ENCODE assay signal across 8 mouse cellular contexts in genomic region chr10:80960551-80961508, GRCm38 (mm10). TPM values are rescaled to one million over a fixed set of nuclear protein-coding genes. Genes with fewer than 3 reads are reported as not detected.
DNase-seq lines count a peak whose midpoint lies in the region; ATAC-seq and TF ChIP-seq lines count a peak whose summit lies in the region.

No protein-coding gene starts in this region.

- H3K27ac ChIP-seq in thymus, adult 2 months (ENCODE audit: control insufficient read depth, insufficient read depth, low read length) = no peak overlapping the region
- peak overlapping the region; percentile 67 for H3K27ac ChIP-seq in embryonic facial prominence, embryonic 11.5 days (replicated peaks; ENCODE audit: low read depth, low read length)
- peak overlapping the region; percentile 5 for H3K27ac ChIP-seq in liver, adult 2 months (replicated peaks; ENCODE audit: insufficient read depth, low read depth, low read length)

- no peak overlapping the region for H3K4me3 ChIP-seq in thymus, adult 2 months (ENCODE audit: control insufficient read depth, insufficient read depth, low read length)
- no peak overlapping the region for H3K4me3 ChIP-seq in embryonic facial prominence, embryonic 11.5 days (ENCODE audit: low read depth, low read length)
- no peak overlapping the region for H3K4me3 ChIP-seq in liver, adult 2 months (ENCODE audit: insufficient read depth, low read depth, low read length)

- H3K79me2 ChIP-seq in liver, adult 2 months (ENCODE audit: control insufficient read depth, insufficient read depth, low read length) = no peaks in the 10 kb centered on the region

- WGBS in thymus, adult 2 months = 45% methylated on average over 16 of the region's 16 CpGs
- 11% methylated on average over 16 of the region's 16 CpGs for WGBS in embryonic facial prominence, embryonic 11.5 days
- 11% methylated on average over 16 of the region's 16 CpGs for WGBS in liver, adult 2 months

- peak; percentile 36; the same call in 1 of the 2 replicates for TF ChIP-seq CTCF in thymus, adult 2 months (IDR thresholded peaks at IDR 0.05; ENCODE audit: borderline replicate concordance, control insufficient read depth, extremely low read depth, insufficient read depth, low read length, poor library complexity)
- TF ChIP-seq CTCF in liver, adult 2 months (IDR thresholded peaks at IDR 0.05; ENCODE audit: low read depth, low read length) = peak; percentile 29; the same call in 1 of the 2 replicates

- TF ChIP-seq POLR2A in thymus, adult 2 months (IDR thresholded peaks at IDR 0.05; ENCODE audit: control insufficient read depth, extremely low read depth, insufficient read depth, low read length, poor library complexity) = no peak
- TF ChIP-seq POLR2A in liver, adult 2 months (IDR thresholded peaks at IDR 0.05; ENCODE audit: extremely low read depth, insufficient read depth, low read length) = no peak

- H3K4me2 ChIP-seq in embryonic facial prominence, embryonic 11.5 days (ENCODE audit: low read depth, low read length) = no peak overlapping the region

- H3K36me3 ChIP-seq in thymus, adult 2 months (ENCODE audit: control insufficient read depth, insufficient read depth, low read length) = no peaks in the 10 kb centered on the region
- H3K36me3 ChIP-seq in embryonic facial prominence, embryonic 11.5 days (replicated peaks; ENCODE audit: control insufficient read depth, insufficient read depth, low read depth, low read length) = no peaks in the 10 kb centered on the region
- H3K36me3 ChIP-seq in liver, adult 2 months (ENCODE audit: control insufficient read depth, insufficient read depth, low read length) = no peaks in the 10 kb centered on the region

- no peaks in the 10 kb centered on the region for H3K9me3 ChIP-seq in embryonic facial prominence, embryonic 11.5 days (replicated peaks; ENCODE audit: control insufficient read depth, low read length)

- H3K9ac ChIP-seq in embryonic facial prominence, embryonic 11.5 days (replicated peaks; ENCODE audit: low read length) = peak overlapping the region; percentile 32; the same call in 1 of the 2 replicates
- H3K9ac ChIP-seq in liver, adult 2 months (ENCODE audit: low read depth, low read length) = no peak overlapping the region

- no peak for DNase-seq in thymus, adult 2 months
- DNase-seq in thymus, postnatal 36 days = no peak
- DNase-seq in embryonic facial prominence, embryonic 11.5 days (ENCODE audit: low spot score) = peak; percentile 72
- DNase-seq in heart, postnatal 14 days = peak; percentile 56 to 67
- DNase-seq in liver, adult 2 months (ENCODE audit: extremely low read depth, low read depth, low spot score) = peak; percentile 97
- no peak for DNase-seq in left cerebral cortex, adult 18-20 months (ENCODE audit: low spot score in 2 of 2)
- DNase-seq in frontal cortex, postnatal 36 days (ENCODE audit: low spot score in 2 of 2) = no peak

- H3K27me3 ChIP-seq in thymus, adult 2 months (ENCODE audit: control insufficient read depth, insufficient read depth, low read length) = no peaks in the 10 kb centered on the region
- no peaks in the 10 kb centered on the region for H3K27me3 ChIP-seq in embryonic facial prominence, embryonic 11.5 days (ENCODE audit: control insufficient read depth, insufficient read depth, low read length)
- no peaks in the 10 kb centered on the region for H3K27me3 ChIP-seq in liver, adult 2 months (ENCODE audit: control insufficient read depth, insufficient read depth, low read length)

- peak; percentile 51; the same call in 1 of the 2 replicates for ATAC-seq in embryonic facial prominence, embryonic 11.5 days (replicated peaks; ENCODE audit: insufficient number of reproducible peaks, low FRiP score, low TSS enrichment, low read depth)
- 0 out of 2 replicates have a peak, but pooled peaks have one; percentile 17 for ATAC-seq in neutrophil, adult 5-6 weeks (ENCODE audit: extremely low read depth, insufficient number of reproducible peaks, low FRiP score, poor library complexity, severe bottlenecking)

- H3K4me1 ChIP-seq in thymus, adult 2 months (replicated peaks; ENCODE audit: control insufficient read depth, insufficient read depth, low read length) = peaks cover 10% of the 10 kb centered on the region
- H3K4me1 ChIP-seq in embryonic facial prominence, embryonic 11.5 days (ENCODE audit: control insufficient read depth, insufficient read depth, low read length) = no peaks in the 10 kb centered on the region; the same call in 1 of the 2 replicates
- peaks cover 48% of the 10 kb centered on the region for H3K4me1 ChIP-seq in liver, adult 2 months (ENCODE audit: control insufficient read depth, insufficient read depth, low read length)

- intact Hi-C loops in heart, postnatal 14 days (cut with DNase I) = no loop called here

RNA-seq across cellular contexts. Expression of gene Gadd45b, which starts 31.0 kb away (rescaled TPM):
- polyA plus RNA-seq in thymus, adult 2 months (2012; rRNA removed) = 36.2 and 53.2 TPM in 2 replicates
- polyA plus RNA-seq in embryonic facial prominence, embryonic 11.5 days (2014; fragmentation: Nextera tagmentation; extraction: Ambion mirVana) = 9.9 and 11.6 TPM in 2 replicates
- total RNA-seq in heart, postnatal 14 days (2021) = 10 to 100 TPM; 13.6 to 17.2 TPM
- 2.1 and 8.3 TPM in 2 replicates for total RNA-seq in liver, adult 2 months (2014; rRNA removed)
- polyA plus RNA-seq in liver, adult 2 months (2012; rRNA removed) = 1.4 and 1.8 TPM in 2 replicates
- total RNA-seq in neutrophil, adult 5-6 weeks (2017) = 59.9 and 63.2 TPM in 2 replicates
- total RNA-seq in left cerebral cortex, adult 18-20 months (2021) = 10 to 100 TPM; 25.1 to 38.3 TPM

RNA-seq across cellular contexts. Expression of gene Lmnb2, which starts 42.8 kb away (rescaled TPM):
- polyA plus RNA-seq in thymus, adult 2 months (2012; rRNA removed) = 44.2 and 52.7 TPM in 2 replicates
- 18.4 and 19.4 TPM in 2 replicates for polyA plus RNA-seq in embryonic facial prominence, embryonic 11.5 days (2014; fragmentation: Nextera tagmentation; extraction: Ambion mirVana)
- 1 to 10 TPM; 5.1 to 7.0 TPM for total RNA-seq in heart, postnatal 14 days (2021)
- 3.2 and 3.3 TPM in 2 replicates for total RNA-seq in liver, adult 2 months (2014; rRNA removed)
- polyA plus RNA-seq in liver, adult 2 months (2012; rRNA removed) = 5.5 and 6.6 TPM in 2 replicates
- 8.0 and 11.8 TPM in 2 replicates for total RNA-seq in neutrophil, adult 5-6 weeks (2017)
- 10 to 100 TPM; 20.0 to 20.1 TPM for total RNA-seq in left cerebral cortex, adult 18-20 months (2021)

RNA-seq across cellular contexts. Expression of gene Gng7, which starts 53.9 kb away (rescaled TPM):
- polyA plus RNA-seq in thymus, adult 2 months (2012; rRNA removed) = 0.63 and 0.80 TPM in 2 replicates
- polyA plus RNA-seq in embryonic facial prominence, embryonic 11.5 days (2014; fragmentation: Nextera tagmentation; extraction: Ambion mirVana) = 4.8 and 5.4 TPM in 2 replicates
- total RNA-seq in heart, postnatal 14 days (2021) = under 1 TPM; 0.27 to 0.31 TPM
- 0.09 and 0.13 TPM in 2 replicates for total RNA-seq in liver, adult 2 months (2014; rRNA removed)
- 0.65 TPM in 2 replicates for polyA plus RNA-seq in liver, adult 2 months (2012; rRNA removed)
- not detected in 2 replicates for total RNA-seq in neutrophil, adult 5-6 weeks (2017)
- total RNA-seq in left cerebral cortex, adult 18-20 months (2021) = 100 to 1,000 TPM; 107 to 137 TPM

Comparison
In these comparisons a context has a peak if more than half of its experiments do, and no peak if none do; other contexts are left out.
1. DNase-seq: peak in embryonic facial prominence, embryonic 11.5 days (single experiment), heart, postnatal 14 days (2 of 2) and liver, adult 2 months (single experiment); none in thymus, adult 2 months (single experiment), thymus, postnatal 36 days (0 of 2), left cerebral cortex, adult 18-20 months (0 of 2) and frontal cortex, postnatal 36 days (0 of 2).
2. RNA of gene Gng7, which starts 53.9 kb away (total RNA-seq): 107 to 137 TPM in left cerebral cortex, adult 18-20 months; 0.27 to 0.31 TPM in heart, postnatal 14 days, 0.09 to 0.13 TPM in liver, adult 2 months and not detected in neutrophil, adult 5-6 weeks; every median in the first group is over 10 times any median in the second.